Mouse (Mus musculus) stomach, embryonic 14.5 days (tissue): ENCODE data around the gene Gm17067. TPM values are rescaled to one million over a fixed set of nuclear protein-coding genes. Genes with fewer than 3 reads are reported as not detected.

Source experiments
- polyA plus RNA-seq: library from polyadenylated mRNA; unstranded; fragments of >200 nt; fragmentation: Nextera tagmentation; extraction: Ambion mirVana; gene quantifications from 2 replicates; pipeline ENCODE4 v1.2.1, GENCODE M21; 2014

Gene Gm17067
- polyA plus RNA-seq, 1 experiment from 2014 or later, result not detected

Other genes starting within 250 kb of the Gm17067 start
- 11.9 and 15.6 TPM in 2 replicates for gene Zfp141, start 221.3 kb downstream of the Gm17067 start, polyA plus RNA-seq
- gene Gm21028, start 148.4 kb downstream of the Gm17067 start, polyA plus RNA-seq, result not detected in 2 replicates
- gene Zfp977, start 134.5 kb downstream of the Gm17067 start, polyA plus RNA-seq, result 2.1 and 4.2 TPM in 2 replicates
- gene Zfp976, start 84.4 kb downstream of the Gm17067 start, polyA plus RNA-seq, result 5.3 and 5.9 TPM in 2 replicates
- 9.5 and 10.8 TPM in 2 replicates for gene Zfp975, start 34.3 kb downstream of the Gm17067 start, polyA plus RNA-seq
- gene Vmn2r62, start 66.5 kb upstream of the Gm17067 start, polyA plus RNA-seq, result not detected in 2 replicates
- gene Gm2381, start 140.2 kb upstream of the Gm17067 start, polyA plus RNA-seq, result not detected in 2 replicates
- not detected in 2 replicates for gene Vmn2r63, start 206.8 kb upstream of the Gm17067 start, polyA plus RNA-seq